Mouse (Mus musculus): Measurements from ENCODE around the gene Rundc3a. TPM values are rescaled to one million over a fixed set of nuclear protein-coding genes. Genes with fewer than 3 reads are reported as not detected.
A peak's percentile ranks its signal among the peaks of the same experiment; 100 is the strongest.

Gene Rundc3a
- polyA plus RNA-seq, 1 experiment, result 3.4 TPM

- Histone ChIP-seq H3K4me3 (ENCODE audit: insufficient read depth, low read depth, low read length) (no peak overlapping the region), H3K4me1 (ENCODE audit: control insufficient read depth, insufficient read depth, low read length) (peaks cover 10% of the 10 kb centered on the region; the same call in 1 of the 2 replicates), H3K27me3 (replicated peaks; ENCODE audit: control insufficient read depth, insufficient read depth, low read length) (no peaks in the 10 kb centered on the region), H3K27ac (ENCODE audit: insufficient read depth, low read depth, low read length) (no peak overlapping the region), H3K36me3 (ENCODE audit: control insufficient read depth, insufficient read depth, low read length) (no peaks in the 10 kb centered on the region; the same call in 1 of the 2 replicates)
- TF ChIP-seq CTCF (conservative IDR thresholded peaks at IDR 0.05; ENCODE audit: insufficient read depth, insufficient read length, low read depth, low read length), result no peak
- TF ChIP-seq POLR2A (IDR thresholded peaks at IDR 0.05; ENCODE audit: low read depth, low read length), result no peak
- DNase-seq, result no peak
- WGBS, result 63% methylated on average over 3 of the region's 3 CpGs
Observed at GRCm38 (mm10) chr11:102431728-102432114, 38.5 kb downstream of the Rundc3a start.

- 44% methylated on average over 16 of the region's 16 CpGs for WGBS
- peak; percentile 28 for DNase-seq
- TF ChIP-seq CTCF (conservative IDR thresholded peaks at IDR 0.05; ENCODE audit: insufficient read depth, insufficient read length, low read depth, low read length), result no peak
- no peak for TF ChIP-seq POLR2A (IDR thresholded peaks at IDR 0.05; ENCODE audit: low read depth, low read length)
- Histone ChIP-seq H3K36me3 (ENCODE audit: control insufficient read depth, insufficient read depth, low read length) (no peaks in the 10 kb centered on the region; the same call in 1 of the 2 replicates), H3K4me1 (ENCODE audit: control insufficient read depth, insufficient read depth, low read length) (peaks cover 10% of the 10 kb centered on the region; the same call in 1 of the 2 replicates), H3K27me3 (replicated peaks; ENCODE audit: control insufficient read depth, insufficient read depth, low read length) (no peaks in the 10 kb centered on the region), H3K27ac (ENCODE audit: insufficient read depth, low read depth, low read length) (no peak overlapping the region), H3K4me3 (ENCODE audit: insufficient read depth, low read depth, low read length) (no peak overlapping the region)
Observed at GRCm38 (mm10) chr11:102432115-102432843, 39.1 kb downstream of the Rundc3a start.

- no peak overlapping the region for H3K4me3 ChIP-seq (ENCODE audit: insufficient read depth, low read depth, low read length)
- no peak overlapping the region for H3K27ac ChIP-seq (ENCODE audit: insufficient read depth, low read depth, low read length)
- no peaks in the 10 kb centered on the region; the same call in 1 of the 2 replicates for H3K36me3 ChIP-seq (ENCODE audit: control insufficient read depth, insufficient read depth, low read length)
- DNase-seq, result peak; percentile 79
- no peaks in the 10 kb centered on the region for H3K27me3 ChIP-seq (replicated peaks; ENCODE audit: control insufficient read depth, insufficient read depth, low read length)
- WGBS, result 49% methylated on average over 6 of the region's 6 CpGs
- TF ChIP-seq POLR2A (IDR thresholded peaks at IDR 0.05; ENCODE audit: low read depth, low read length), result no peak
- no peak for TF ChIP-seq CTCF (conservative IDR thresholded peaks at IDR 0.05; ENCODE audit: insufficient read depth, insufficient read length, low read depth, low read length)
- peaks cover 10% of the 10 kb centered on the region; the same call in 1 of the 2 replicates for H3K4me1 ChIP-seq (ENCODE audit: control insufficient read depth, insufficient read depth, low read length)
Observed at GRCm38 (mm10) chr11:102432896-102433295, 39.7 kb downstream of the Rundc3a start.

- no peak for DNase-seq
- Histone ChIP-seq H3K36me3 (ENCODE audit: control insufficient read depth, insufficient read depth, low read length) (no peaks in the 10 kb centered on the region; the same call in 1 of the 2 replicates), H3K27ac (ENCODE audit: insufficient read depth, low read depth, low read length) (no peak overlapping the region), H3K4me1 (ENCODE audit: control insufficient read depth, insufficient read depth, low read length) (peaks cover 10% of the 10 kb centered on the region; the same call in 1 of the 2 replicates), H3K4me3 (ENCODE audit: insufficient read depth, low read depth, low read length) (no peak overlapping the region), H3K27me3 (replicated peaks; ENCODE audit: control insufficient read depth, insufficient read depth, low read length) (no peaks in the 10 kb centered on the region)
- TF ChIP-seq CTCF (conservative IDR thresholded peaks at IDR 0.05; ENCODE audit: insufficient read depth, insufficient read length, low read depth, low read length), result no peak
- TF ChIP-seq POLR2A (IDR thresholded peaks at IDR 0.05; ENCODE audit: low read depth, low read length), result no peak
- WGBS, result 93% methylated on average over 7 of the region's 7 CpGs
Observed at GRCm38 (mm10) chr11:102433866-102434265, 40.7 kb downstream of the Rundc3a start.

GRCm38 (mm10) chr11:102434406-102434805, 41.2 kb downstream of the Rundc3a start:
- no peaks in the 10 kb centered on the region; the same call in 1 of the 2 replicates for H3K36me3 ChIP-seq (ENCODE audit: control insufficient read depth, insufficient read depth, low read length)
- H3K27me3 ChIP-seq (replicated peaks; ENCODE audit: control insufficient read depth, insufficient read depth, low read length), result no peaks in the 10 kb centered on the region
- H3K4me3 ChIP-seq (ENCODE audit: insufficient read depth, low read depth, low read length), result no peak overlapping the region
- WGBS, result 11% methylated on average over 7 of the region's 7 CpGs
- peak; percentile 88 for DNase-seq
- TF ChIP-seq POLR2A (IDR thresholded peaks at IDR 0.05; ENCODE audit: low read depth, low read length), result no peak
- TF ChIP-seq CTCF (conservative IDR thresholded peaks at IDR 0.05; ENCODE audit: insufficient read depth, insufficient read length, low read depth, low read length), result peak; percentile 91
- no peak overlapping the region for H3K27ac ChIP-seq (ENCODE audit: insufficient read depth, low read depth, low read length)
- H3K4me1 ChIP-seq (ENCODE audit: control insufficient read depth, insufficient read depth, low read length), result peaks cover 10% of the 10 kb centered on the region; the same call in 1 of the 2 replicates

GRCm38 (mm10) chr11:102434816-102435705, 41.9 kb downstream of the Rundc3a start:
- H3K27me3 ChIP-seq (replicated peaks; ENCODE audit: control insufficient read depth, insufficient read depth, low read length), result no peaks in the 10 kb centered on the region
- no peak overlapping the region for H3K27ac ChIP-seq (ENCODE audit: insufficient read depth, low read depth, low read length)
- H3K36me3 ChIP-seq (ENCODE audit: control insufficient read depth, insufficient read depth, low read length), result no peaks in the 10 kb centered on the region; the same call in 1 of the 2 replicates
- WGBS, result 89% methylated on average over 11 of the region's 11 CpGs
- peaks cover 10% of the 10 kb centered on the region; the same call in 1 of the 2 replicates for H3K4me1 ChIP-seq (ENCODE audit: control insufficient read depth, insufficient read depth, low read length)
- no peak overlapping the region for H3K4me3 ChIP-seq (ENCODE audit: insufficient read depth, low read depth, low read length)
- TF ChIP-seq POLR2A (IDR thresholded peaks at IDR 0.05; ENCODE audit: low read depth, low read length) (no peak), CTCF (conservative IDR thresholded peaks at IDR 0.05; ENCODE audit: insufficient read depth, insufficient read length, low read depth, low read length) (no peak)
- no peak for DNase-seq
